Mouse (Mus musculus) midbrain, postnatal 0 days (tissue): ENCODE measurements around the gene Orc3. TPM values are rescaled to one million over a fixed set of nuclear protein-coding genes. Genes with fewer than 3 reads are reported as not detected.
A peak's percentile ranks its signal among the peaks of the same experiment; 100 is the strongest.
"Not testable (repeated sequence)": the region's sequence is repeated elsewhere in the genome, so short reads cannot be mapped to it uniquely, and the experiment has no call there.

Source experiments
- ATAC-seq: fragments of 200-750 bp; cut with Nextera tagmentation; 2 replicates; pipeline ENCODE4 v1.8.0; 2017; ENCODE audit warnings: moderate number of reproducible peaks, mild to moderate bottlenecking, moderate TSS enrichment, moderate library complexity; ENCODE audit not compliant: low FRiP score
- DNase-seq: peaks from one replicate; pipeline ENCODE4 v3.0.0-alpha.2; 2015; ENCODE audit warnings: low spot score
- H3K27ac ChIP-seq: fragments of 300-500 bp; sonication (generic); 2 replicates; pipeline ENCODE4 v1.5.1; 2014; ENCODE audit warnings: low read depth, mild to moderate bottlenecking, low read length, mixed read lengths
- H3K27me3 ChIP-seq: fragments of 300-500 bp; sonication (generic); 2 replicates; pipeline ENCODE4 v1.6.1; 2014; ENCODE audit warnings: low read length, control low read depth, mixed read lengths; ENCODE audit not compliant: insufficient read depth
- H3K36me3 ChIP-seq: fragments of 300-500 bp; sonication (generic); 2 replicates; pipeline ENCODE4 v1.6.1; 2014; ENCODE audit warnings: low read length, control low read depth, mixed read lengths; ENCODE audit not compliant: insufficient read depth
- H3K4me1 ChIP-seq: fragments of 300-500 bp; sonication (generic); 2 replicates; pipeline ENCODE4 v1.6.1; 2014; ENCODE audit warnings: mild to moderate bottlenecking, control low read depth, antibody characterized with exemption, low read length, mixed read lengths; ENCODE audit not compliant: insufficient read depth
- H3K4me2 ChIP-seq: fragments of 300-500 bp; sonication (generic); 2 replicates; pipeline ENCODE4 v1.6.1; 2014; ENCODE audit warnings: low read depth, mild to moderate bottlenecking, low read length, mixed read lengths; ENCODE audit not compliant: poor library complexity, severe bottlenecking
- H3K4me3 ChIP-seq: fragments of 300-500 bp; sonication (generic); 2 replicates; pipeline ENCODE4 v1.5.1; 2014; ENCODE audit warnings: low read depth, mild to moderate bottlenecking, low read length, moderate library complexity
- H3K9ac ChIP-seq: fragments of 300-500 bp; sonication (generic); replicated peaks from 2 replicates; pipeline ENCODE4 v1.6.1; 2014; ENCODE audit warnings: mild to moderate bottlenecking, low read length, moderate library complexity, mixed read lengths; ENCODE audit not compliant: poor library complexity, severe bottlenecking
- H3K9me3 ChIP-seq: fragments of 300-500 bp; sonication (generic); 2 replicates; pipeline ENCODE4 v1.6.1; 2016; ENCODE audit warnings: low read length, control low read depth
- CTCF ChIP-seq: IDR thresholded peaks from 2 replicates; pipeline ENCODE4 v1.5.1; 2016; ENCODE audit warnings: antibody characterized with exemption, mild to moderate bottlenecking
- WGBS: fragments of 180-500 bp; shearing (Covaris S2); extraction: QIAGEN DNeasy Blood & Tissue Kit; methylation state at CpG from one replicate; pipeline ENCODE4 v1.1.7; 2014; 5-methylcytosine and 5-hydroxymethylcytosine counted together
- polyA plus RNA-seq: library from polyadenylated mRNA; unstranded; fragments of >200 nt; fragmentation: Nextera tagmentation; extraction: Ambion mirVana; gene quantifications from 2 replicates; pipeline ENCODE4 v1.2.1, GENCODE M21; 2015
- total RNA-seq: library from RNA; depleted of rRNA; stranded (reverse); fragments of >200 nt; gene quantifications from 2 replicates; pipeline ENCODE4 v1.2.3, GENCODE M21; 2014

The Orc3 gene
- total and polyA plus RNA-seq, 2 experiments from 2014 or later, result 57.2 to 65.0 TPM

- ATAC-seq (no peak), DNase-seq (no peak)
- WGBS, result 45% methylated on average over 7 of the region's 7 CpGs
- H3K9ac ChIP-seq, result no peak overlapping the region
- H3K4me2 ChIP-seq, result no peak overlapping the region
- TF ChIP-seq CTCF, result no peak
- no peak overlapping the region for H3K27ac ChIP-seq
- no peaks in the 10 kb centered on the region for H3K9me3 ChIP-seq
- H3K36me3 ChIP-seq, result peaks cover 34% of the 10 kb centered on the region
- H3K4me1 ChIP-seq, result no peaks in the 10 kb centered on the region
- H3K4me3 ChIP-seq, result no peak overlapping the region
- no peaks in the 10 kb centered on the region for H3K27me3 ChIP-seq
Observed at GRCm38 (mm10) chr4:34581990-34582389, 32.8 kb downstream of the Orc3 start.

- not testable (repeated sequence) for H3K4me1 ChIP-seq, DNase-seq, H3K9ac ChIP-seq, H3K27ac ChIP-seq, H3K4me3 ChIP-seq, ATAC-seq, H3K4me2 ChIP-seq, H3K9me3 ChIP-seq, H3K27me3 ChIP-seq
- 65% methylated on average over 1 of the region's 1 CpGs for WGBS
- peaks cover 39% of the 10 kb centered on the region for H3K36me3 ChIP-seq
Observed at GRCm38 (mm10) chr4:34581489-34581888, 33.3 kb downstream of the Orc3 start.

DNA sequence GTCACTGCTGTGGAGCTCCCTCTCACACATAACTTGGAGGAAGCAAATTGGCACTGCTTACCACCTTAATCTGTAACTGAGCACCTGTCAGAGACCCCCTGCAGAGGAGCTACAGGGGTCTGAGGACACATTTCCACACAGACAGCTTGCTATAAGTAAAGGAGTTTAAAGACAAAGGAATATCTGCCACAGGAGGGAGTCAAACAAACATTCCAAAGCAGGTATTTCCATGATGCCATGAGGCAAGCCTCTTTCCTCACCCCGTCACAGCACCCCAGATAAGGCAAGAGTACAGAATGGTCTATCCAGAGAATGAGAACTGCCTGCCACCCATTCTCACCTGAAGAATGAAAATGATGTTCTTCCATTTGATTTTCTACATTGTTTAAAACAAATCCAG is 35.5 kb downstream of the Orc3 start:
- peaks cover 49% of the 10 kb centered on the region for H3K36me3 ChIP-seq
- no peak for TF ChIP-seq CTCF
- H3K9me3 ChIP-seq, result no peaks in the 10 kb centered on the region
- ATAC-seq (no peak), DNase-seq (no peak)
- WGBS, result 81% methylated on average over 1 of the region's 1 CpGs
- no peak overlapping the region for H3K4me2 ChIP-seq
- no peaks in the 10 kb centered on the region for H3K27me3 ChIP-seq
- no peak overlapping the region for H3K4me3 ChIP-seq
- no peaks in the 10 kb centered on the region for H3K4me1 ChIP-seq
- H3K9ac ChIP-seq, result no peak overlapping the region
- H3K27ac ChIP-seq, result no peak overlapping the region

DNA sequence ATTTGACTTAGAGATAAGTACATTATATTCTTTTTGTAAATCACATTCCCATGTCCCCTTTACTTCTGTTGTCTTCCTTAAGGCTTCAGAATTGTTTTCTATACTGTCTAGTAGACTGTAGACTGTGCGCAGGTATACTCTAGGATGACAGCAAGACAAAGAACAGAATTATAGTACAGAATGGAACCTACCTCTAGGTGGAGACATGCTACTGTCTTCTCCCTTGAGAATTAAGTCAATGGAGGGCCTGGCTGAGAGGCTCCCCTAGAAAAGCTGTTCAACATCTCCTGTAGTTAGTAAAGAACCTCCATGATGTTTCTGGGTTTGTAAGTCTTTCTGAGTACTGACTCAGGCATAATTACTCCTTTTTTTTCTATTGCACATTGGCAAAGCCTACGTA is 37.7 kb downstream of the Orc3 start:
- Histone ChIP-seq H3K27me3 (no peaks in the 10 kb centered on the region), H3K4me3 (no peak overlapping the region), H3K36me3 (peaks cover 40% of the 10 kb centered on the region), H3K4me1 (no peaks in the 10 kb centered on the region), H3K9me3 (no peaks in the 10 kb centered on the region), H3K27ac (no peak overlapping the region), H3K9ac (no peak overlapping the region), H3K4me2 (no peak overlapping the region)
- 90% methylated on average over 2 of the region's 2 CpGs for WGBS
- TF ChIP-seq CTCF, result peak; percentile 56
- ATAC-seq, result no peak
- DNase-seq, result no peak

DNA sequence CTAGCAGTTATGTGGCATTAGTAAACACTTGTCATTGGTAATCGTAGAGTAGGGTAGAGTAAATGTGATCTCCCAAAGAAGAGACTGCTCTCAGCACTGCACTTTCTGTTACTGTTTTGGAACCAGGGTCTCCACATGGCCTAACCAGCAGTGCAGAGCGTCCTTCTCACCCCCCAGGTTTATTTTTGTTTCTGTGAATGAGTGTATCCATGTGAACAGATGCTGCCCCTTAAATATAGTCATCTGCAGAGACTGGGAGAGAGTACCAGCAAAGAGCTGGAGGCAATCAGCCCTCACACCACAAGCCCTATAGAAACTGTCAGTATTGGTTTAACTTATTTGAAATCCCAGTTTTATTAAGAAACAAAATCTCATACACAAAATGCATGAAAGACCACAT is 41.9 kb downstream of the Orc3 start:
- 81% methylated on average over 2 of the region's 2 CpGs for WGBS
- Histone ChIP-seq H3K36me3 (peaks cover 37% of the 10 kb centered on the region; the same call in 1 of the 2 replicates), H3K27ac (no peak overlapping the region), H3K9me3 (no peaks in the 10 kb centered on the region), H3K9ac (no peak overlapping the region), H3K27me3 (no peaks in the 10 kb centered on the region), H3K4me3 (no peak overlapping the region), H3K4me2 (no peak overlapping the region), H3K4me1 (no peaks in the 10 kb centered on the region)
- no peak for DNase-seq
- ATAC-seq, result no peak
- no peak for TF ChIP-seq CTCF

- H3K9me3 ChIP-seq, result no peaks in the 10 kb centered on the region
- H3K27ac ChIP-seq, result no peak overlapping the region
- no peak overlapping the region for H3K9ac ChIP-seq
- no peak overlapping the region for H3K4me3 ChIP-seq
- no peaks in the 10 kb centered on the region for H3K4me1 ChIP-seq
- 92% methylated on average over 6 of the region's 6 CpGs for WGBS
- TF ChIP-seq CTCF, result no peak
- DNase-seq, result no peak
- H3K4me2 ChIP-seq, result no peak overlapping the region
- no peaks in the 10 kb centered on the region for H3K27me3 ChIP-seq
- H3K36me3 ChIP-seq, result peaks cover 17% of the 10 kb centered on the region
- no peak for ATAC-seq
Observed at GRCm38 (mm10) chr4:34566226-34566625, 48.5 kb downstream of the Orc3 start.
